23 mouse cellular contexts compared by ENCODE assay signal in the genomic region with DNA sequence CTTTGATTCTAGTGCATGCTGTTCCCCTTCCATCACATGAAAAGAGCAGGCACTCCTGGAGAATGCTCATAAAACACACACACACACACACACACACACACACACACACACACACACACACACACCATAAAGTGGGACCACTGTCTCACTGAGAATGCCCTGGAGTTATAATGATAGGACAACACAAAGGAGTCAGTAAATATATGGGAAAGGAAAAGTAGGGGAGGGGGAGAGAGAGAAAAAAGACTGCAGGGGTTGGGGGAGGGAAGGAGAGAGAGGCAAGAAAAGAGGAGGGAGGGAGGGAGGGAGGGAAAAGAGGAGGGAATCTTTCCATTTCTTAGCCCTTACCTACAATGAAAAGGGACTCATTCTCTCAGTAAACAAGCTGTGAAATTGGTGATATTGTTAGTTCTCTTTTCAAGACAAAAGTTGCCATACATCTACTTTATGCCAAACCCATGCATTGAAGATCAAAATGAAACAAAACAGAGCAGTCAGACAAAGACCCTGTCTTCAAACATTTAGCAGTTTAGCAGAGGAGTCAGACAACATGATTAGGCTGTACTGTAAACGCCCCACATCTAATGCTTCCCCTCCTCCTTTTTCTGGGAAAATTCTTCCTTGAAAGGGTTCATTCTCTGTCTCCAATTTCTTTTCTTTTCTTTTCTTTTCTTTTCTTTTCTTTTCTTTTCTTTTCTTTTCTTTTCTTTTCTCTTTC.
DNase-seq lines count a peak whose midpoint lies in the region; ATAC-seq and TF ChIP-seq lines count a peak whose summit lies in the region.
"Had no signal": no experiment of that assay in that cellular context is flagged by ENCODE, and none has a peak within 500 bp of the region (broad histone marks: within the 10 kb centered on the region; RNA-seq: fewer than 3 reads in every experiment).

No protein-coding gene starts in this region.

- no peak for TF ChIP-seq CTCF in hindbrain, postnatal 0 days (IDR thresholded peaks at IDR 0.05; ENCODE audit: low read depth)

- no peaks in the 10 kb centered on the region for H3K9me3 ChIP-seq in forebrain, embryonic 14.5 days (replicated peaks; ENCODE audit: control insufficient read depth, low read length)
- no peaks in the 10 kb centered on the region for H3K9me3 ChIP-seq in hindbrain, postnatal 0 days (ENCODE audit: low read length)
- no peaks in the 10 kb centered on the region for H3K9me3 ChIP-seq in midbrain, embryonic 16.5 days (replicated peaks; ENCODE audit: control insufficient read depth, low read length, poor library complexity, severe bottlenecking)
- H3K9me3 ChIP-seq: heart, embryonic 10.5 days; limb, embryonic 10.5 days had no signal

- peaks cover 4% of the 10 kb centered on the region; the same call in 1 of the 2 replicates for H3K4me1 ChIP-seq in forebrain, embryonic 14.5 days (ENCODE audit: control insufficient read depth, insufficient read depth, low read length)
- no peaks in the 10 kb centered on the region for H3K4me1 ChIP-seq in hindbrain, postnatal 0 days (ENCODE audit: insufficient read depth, low read length)
- H3K4me1 ChIP-seq in midbrain, embryonic 16.5 days (ENCODE audit: control insufficient read depth, insufficient read depth, low read length), result peaks cover 8% of the 10 kb centered on the region; the same call in 1 of the 2 replicates
- H3K4me1 ChIP-seq: heart, embryonic 10.5 days; limb, embryonic 10.5 days had no signal

- H3K4me3 ChIP-seq in forebrain, embryonic 14.5 days (ENCODE audit: low read depth, low read length), result no peak overlapping the region
- no peak overlapping the region for H3K4me3 ChIP-seq in hindbrain, postnatal 0 days (ENCODE audit: low read length)
- H3K4me3 ChIP-seq in midbrain, embryonic 16.5 days (ENCODE audit: low read depth, low read length), result no peak overlapping the region
- H3K4me3 ChIP-seq: gastrocnemius, adult 2 months; heart, embryonic 10.5 days; left cerebral cortex, adult 2 months; limb, embryonic 10.5 days had no signal

- H3K9ac ChIP-seq in forebrain, embryonic 14.5 days (ENCODE audit: low read length), result no peak overlapping the region
- H3K9ac ChIP-seq in hindbrain, postnatal 0 days (replicated peaks; ENCODE audit: low read length), result no peak overlapping the region
- no peak overlapping the region for H3K9ac ChIP-seq in midbrain, embryonic 16.5 days (ENCODE audit: low read depth, low read length)
- H3K9ac ChIP-seq: liver, postnatal 0 days had no signal

- ATAC-seq in forebrain, embryonic 14.5 days, result peak; percentile 6; the same call in 1 of the 2 replicates
- 0 out of 2 replicates have a peak, but pooled peaks have one; percentile 12 for ATAC-seq in hindbrain, postnatal 0 days
- peak; percentile 54 for ATAC-seq in midbrain, embryonic 16.5 days
- ATAC-seq: liver, postnatal 0 days; Patski had no signal

- no peak overlapping the region for H3K4me2 ChIP-seq in forebrain, embryonic 14.5 days (ENCODE audit: low read length)
- H3K4me2 ChIP-seq in hindbrain, postnatal 0 days (ENCODE audit: low read depth, low read length), result no peak overlapping the region
- no peak overlapping the region for H3K4me2 ChIP-seq in midbrain, embryonic 16.5 days (ENCODE audit: low read length)

- no peaks in the 10 kb centered on the region for H3K36me3 ChIP-seq in forebrain, embryonic 14.5 days (ENCODE audit: control insufficient read depth, insufficient read depth, low read length)
- no peaks in the 10 kb centered on the region for H3K36me3 ChIP-seq in hindbrain, postnatal 0 days (ENCODE audit: insufficient read depth, low read length)
- H3K36me3 ChIP-seq in midbrain, embryonic 16.5 days (ENCODE audit: control insufficient read depth, insufficient read depth, low read length), result no peaks in the 10 kb centered on the region
- H3K36me3 ChIP-seq: heart, embryonic 10.5 days; limb, embryonic 10.5 days had no signal

- WGBS in forebrain, embryonic 14.5 days, result 4% methylated on average over 1 of the region's 1 CpGs
- WGBS in hindbrain, postnatal 0 days, result 15% methylated on average over 1 of the region's 1 CpGs
- 9% methylated on average over 1 of the region's 1 CpGs for WGBS in midbrain, embryonic 16.5 days

- H3K27ac ChIP-seq in forebrain, embryonic 14.5 days (ENCODE audit: low read depth, low read length), result no peak overlapping the region
- H3K27ac ChIP-seq in hindbrain, postnatal 0 days, result no peak overlapping the region
- no peak overlapping the region; the same call in 1 of the 2 replicates for H3K27ac ChIP-seq in midbrain, embryonic 16.5 days (ENCODE audit: low read length)
- H3K27ac ChIP-seq: gastrocnemius, adult 2 months; heart, embryonic 10.5 days; left cerebral cortex, adult 2 months; limb, embryonic 10.5 days had no signal

- peak; percentile 34 for DNase-seq in embryo, embryonic 10.5 days (ENCODE audit: low spot score)
- no peak for DNase-seq in embryo, embryonic 10 days (ENCODE audit: low spot score)
- DNase-seq in forebrain, embryonic 14.5 days (ENCODE audit: low spot score), result no peak
- DNase-seq in hindbrain, postnatal 0 days (ENCODE audit: low spot score), result no peak
- no peak for DNase-seq in kidney, adult 8-10 months
- DNase-seq in layer of hippocampus, adult 18-20 months (ENCODE audit: low spot score in 2 of 2), result no peak
- no peak for DNase-seq in right cerebral cortex, postnatal 36 days (ENCODE audit: low spot score in 2 of 2)
- DNase-seq: adrenal gland, postnatal 14 days; cerebellum, adult 11 months; cerebellum, postnatal 10 days; gastrocnemius, adult 2 months; kidney, adult 18-20 months; kidney, postnatal 10 days; liver, postnatal 0 days; lung, postnatal 10 days; spleen, adult 18-20 months; thymus, adult 18-20 months; thymus, postnatal 4 days had no signal

- H3K27me3 ChIP-seq in forebrain, embryonic 14.5 days (replicated peaks; ENCODE audit: control insufficient read depth, insufficient read depth, low read length), result no peaks in the 10 kb centered on the region
- no peaks in the 10 kb centered on the region for H3K27me3 ChIP-seq in hindbrain, postnatal 0 days (ENCODE audit: insufficient read depth, low read length)
- no peaks in the 10 kb centered on the region for H3K27me3 ChIP-seq in midbrain, embryonic 16.5 days (ENCODE audit: control insufficient read depth, insufficient read depth, low read depth, low read length)
- H3K27me3 ChIP-seq: Patski had no signal
